Mouse (Mus musculus): Measurements from ENCODE around the gene Pmepa1. TPM values are rescaled to one million over a fixed set of nuclear protein-coding genes. Genes with fewer than 3 reads are reported as not detected.

The Pmepa1 gene
- total RNA-seq (2012; rRNA removed), result not detected in 2 replicates
- not detected for polyA plus RNA-seq (2012; ENCODE audit: insufficient read depth in 1 of 2, insufficient read length in 2 of 2, low read depth in 1 of 2, low replicate concordance in 2 of 2, missing spikeins in 1 of 2)

DNA sequence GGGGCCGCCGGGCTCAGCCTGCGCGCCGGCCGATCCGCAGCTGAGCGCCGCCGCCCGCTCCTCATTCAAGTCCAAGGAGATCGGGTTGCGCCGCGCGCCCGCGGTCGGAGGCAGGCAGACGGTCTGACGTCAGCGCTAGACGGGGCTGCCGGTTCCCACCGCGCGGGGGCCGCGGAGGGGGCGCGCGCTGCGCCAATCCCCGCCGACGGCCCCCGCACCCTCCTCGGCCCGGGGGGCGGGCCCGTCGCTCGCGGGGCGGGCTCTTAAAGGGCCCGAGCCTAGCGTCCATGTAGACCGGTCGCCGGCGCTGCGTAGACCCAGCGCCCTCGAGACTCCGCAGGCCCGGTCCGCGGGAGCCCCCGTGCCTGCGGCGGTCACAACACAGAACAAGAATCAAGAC is at the start of gene Pmepa1:
Gene Pmepa1 (minus strand): TSS at position 125 of the 400 bp plus-strand sequence.
- H3K4me3 ChIP-seq (ENCODE audit: control insufficient read depth in 1 of 2, insufficient read depth in 1 of 2, low read depth in 2 of 2, low read length in 2 of 2), result no peak within 1 kb of the TSS
- no peaks in the 10 kb centered on the region; a peak in 1 of 4 replicates for H3K27me3 ChIP-seq (ENCODE audit: control insufficient read depth in 1 of 2, insufficient read depth in 2 of 2, low read length in 2 of 2)
- no peaks in the 10 kb centered on the region for H3K36me3 ChIP-seq (ENCODE audit: control insufficient read depth in 1 of 2, insufficient read depth in 2 of 2, low read length in 2 of 2)
- H3K27ac ChIP-seq (ENCODE audit: control insufficient read depth, low read depth, low read length), result no peak within 1 kb of the TSS
- no peaks in the 10 kb centered on the region for H3K9me3 ChIP-seq (replicated peaks; ENCODE audit: insufficient read depth, low read length)
- no peaks in the 10 kb centered on the region for H3K4me1 ChIP-seq (ENCODE audit: control insufficient read depth in 1 of 2, insufficient read depth in 2 of 2, low read length in 2 of 2)
- TF ChIP-seq GATA1 (IDR thresholded peaks at IDR 0.05; ENCODE audit: low read depth, low read length), result no peak
- no peak for TF ChIP-seq GABPA (IDR thresholded peaks at IDR 0.05; ENCODE audit: low read depth, low read length)
- no peak for TF ChIP-seq EP300 (IDR thresholded peaks at IDR 0.05; ENCODE audit: low read depth in 1 of 2, low read length in 2 of 2)
- no peak for TF ChIP-seq TCF12 (IDR thresholded peaks at IDR 0.05; ENCODE audit: low read depth, low read length)
- no peak for TF ChIP-seq MAFK (IDR thresholded peaks at IDR 0.05; ENCODE audit: borderline replicate concordance, low read depth, low read length)
- no peak for TF ChIP-seq TAL1 (IDR thresholded peaks at IDR 0.05; ENCODE audit: low read length)
- no peak for TF ChIP-seq SMC3 (IDR thresholded peaks at IDR 0.05; ENCODE audit: low read depth, low read length)
- no peak for TF ChIP-seq ZMIZ1 (IDR thresholded peaks at IDR 0.05; ENCODE audit: low read depth, low read length)
- TF ChIP-seq RCOR1 (IDR thresholded peaks at IDR 0.05; ENCODE audit: low read depth, low read length), result no peak
- no peak for TF ChIP-seq NELFE (IDR thresholded peaks at IDR 0.05; ENCODE audit: low read depth, low read length)
- no peak within 1 kb of the TSS for H3K9ac ChIP-seq (ENCODE audit: control insufficient read depth, low read depth, low read length, poor library complexity, severe bottlenecking)
- DNase-seq (ENCODE audit: low read depth, low spot score), result no peak
- H3K79me2 ChIP-seq (ENCODE audit: control insufficient read depth, insufficient read depth, low read length, poor library complexity), result no peaks in the 10 kb centered on the region

DNA sequence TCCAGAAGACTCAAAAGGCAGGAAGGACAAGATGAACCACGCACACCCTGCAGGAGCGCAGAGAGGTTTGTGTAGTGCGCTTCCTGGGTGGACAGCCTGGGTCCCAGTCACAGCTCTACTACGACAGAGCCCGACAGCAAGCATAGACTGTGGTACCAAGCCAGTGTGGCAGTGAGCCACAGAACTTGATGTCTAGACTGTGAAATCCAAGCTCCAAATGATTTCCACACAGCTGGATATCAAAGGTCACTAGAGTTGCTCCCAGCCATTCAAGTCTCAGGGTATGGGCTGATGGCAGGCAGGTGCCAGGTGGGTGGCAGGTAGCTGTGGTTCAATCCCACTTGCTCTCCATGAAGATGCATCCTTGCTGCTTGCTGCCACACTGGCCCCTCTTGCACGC is 45.4 kb upstream of the Pmepa1 start:
- TF ChIP-seq CTCF (IDR thresholded peaks at IDR 0.05 in 2 of 3, conservative IDR thresholded peaks at IDR 0.05 in 1 of 3; ENCODE audit: control insufficient read depth in 1 of 3, insufficient read depth in 1 of 3, low read depth in 2 of 3, low read length in 3 of 3, poor library complexity in 1 of 3, severe bottlenecking in 1 of 3), result no peak
- TF ChIP-seq SIN3A (IDR thresholded peaks at IDR 0.05; ENCODE audit: low read length), result no peak
- TF ChIP-seq ETS1 (IDR thresholded peaks at IDR 0.05; ENCODE audit: low read depth, low read length), result no peak
- TF ChIP-seq POLR2AphosphoS5 (IDR thresholded peaks at IDR 0.05; ENCODE audit: borderline replicate concordance, low read depth, low read length), result no peak
- no peak for TF ChIP-seq GATA1 (IDR thresholded peaks at IDR 0.05; ENCODE audit: low read depth, low read length)
- no peak for TF ChIP-seq RCOR1 (IDR thresholded peaks at IDR 0.05; ENCODE audit: low read depth, low read length)
- TF ChIP-seq ZKSCAN1 (IDR thresholded peaks at IDR 0.05; ENCODE audit: low read depth, low read length), result no peak
- no peak for TF ChIP-seq SMC3 (IDR thresholded peaks at IDR 0.05; ENCODE audit: low read depth, low read length)
- no peak for TF ChIP-seq ZMIZ1 (IDR thresholded peaks at IDR 0.05; ENCODE audit: low read depth, low read length)
- TF ChIP-seq POLR2AphosphoS2 (IDR thresholded peaks at IDR 0.05; ENCODE audit: low read length), result no peak
- no peak for TF ChIP-seq JUND (IDR thresholded peaks at IDR 0.05; ENCODE audit: low read depth, low read length)
- TF ChIP-seq TCF12 (IDR thresholded peaks at IDR 0.05; ENCODE audit: low read depth, low read length), result no peak
- no peak for TF ChIP-seq CHD2 (IDR thresholded peaks at IDR 0.05; ENCODE audit: low read length)
- no peaks in the 10 kb centered on the region for H3K9me3 ChIP-seq (replicated peaks; ENCODE audit: insufficient read depth, low read length)

More for the DNA sequence above, 45.4 kb upstream of the Pmepa1 start:
- Histone ChIP-seq H3K4me1 (ENCODE audit: control insufficient read depth in 1 of 2, insufficient read depth in 2 of 2, low read length in 2 of 2) (no peaks in the 10 kb centered on the region), H3K9ac (ENCODE audit: control insufficient read depth, low read depth, low read length, poor library complexity, severe bottlenecking) (no peak overlapping the region), H3K27ac (ENCODE audit: control insufficient read depth, low read depth, low read length) (no peak overlapping the region), H3K79me2 (ENCODE audit: control insufficient read depth, insufficient read depth, low read length, poor library complexity) (no peaks in the 10 kb centered on the region), H3K4me3 (ENCODE audit: control insufficient read depth in 1 of 2, insufficient read depth in 1 of 2, low read depth in 2 of 2, low read length in 2 of 2) (no peak overlapping the region), H3K36me3 (ENCODE audit: control insufficient read depth in 1 of 2, insufficient read depth in 2 of 2, low read length in 2 of 2) (no peaks in the 10 kb centered on the region), H3K27me3 (ENCODE audit: control insufficient read depth in 1 of 2, insufficient read depth in 2 of 2, low read length in 2 of 2) (no peaks in the 10 kb centered on the region; a peak in 1 of 4 replicates)
- no peak for DNase-seq (ENCODE audit: low read depth, low spot score)

Data from MEL (cell line).